Mouse (Mus musculus) thymus, adult 2 months (tissue): ENCODE measurements around the gene Id1. TPM values are rescaled to one million over a fixed set of nuclear protein-coding genes. Genes with fewer than 3 reads are reported as not detected.

ENCODE experiments used
- DNase-seq: peaks from one replicate; pipeline ENCODE4 v3.0.0; 2021
- H3K27ac ChIP-seq: fragments of 200-500 bp; 2 replicates; pipeline ENCODE4 v1.5.1; 2012; ENCODE audit warnings: low read length, control low read depth; ENCODE audit not compliant: control insufficient read depth, insufficient read depth
- H3K27me3 ChIP-seq: fragments of 200-500 bp; 2 replicates; pipeline ENCODE4 v1.6.1; 2012; ENCODE audit warnings: mild to moderate bottlenecking, low read length, moderate library complexity, mixed read lengths; ENCODE audit not compliant: control insufficient read depth, insufficient read depth
- H3K36me3 ChIP-seq: fragments of 200-500 bp; 2 replicates; pipeline ENCODE4 v1.6.1; 2012; ENCODE audit warnings: mild to moderate bottlenecking, low read length, moderate library complexity; ENCODE audit not compliant: control insufficient read depth, insufficient read depth
- H3K4me1 ChIP-seq: fragments of 200-500 bp; replicated peaks from 2 replicates; pipeline ENCODE4 v1.6.1; 2012; ENCODE audit warnings: low read length; ENCODE audit not compliant: control insufficient read depth, insufficient read depth
- H3K4me3 ChIP-seq: fragments of 200-500 bp; 2 replicates; pipeline ENCODE4 v1.5.1; 2012; ENCODE audit warnings: mild to moderate bottlenecking, low read length, control low read depth, moderate library complexity; ENCODE audit not compliant: control insufficient read depth, insufficient read depth
- CTCF ChIP-seq: fragments of 200-500 bp; IDR thresholded peaks from 2 replicates; pipeline ENCODE4 v1.5.1; 2012; ENCODE audit warnings: mild to moderate bottlenecking, control low read depth, low read length, moderate library complexity, borderline replicate concordance; ENCODE audit not compliant: control insufficient read depth, poor library complexity, insufficient read depth; ENCODE audit errors: extremely low read depth
- POLR2A ChIP-seq: fragments of 200-500 bp; IDR thresholded peaks from 2 replicates; pipeline ENCODE4 v1.6.1; 2012; ENCODE audit warnings: mild to moderate bottlenecking, low read length, control low read depth, moderate library complexity; ENCODE audit not compliant: control insufficient read depth, poor library complexity, insufficient read depth; ENCODE audit errors: extremely low read depth
- WGBS: fragments of 180-500 bp; shearing (Covaris S2); methylation state at CpG from one replicate; pipeline ENCODE4 v1.1.7; 2018; 5-methylcytosine and 5-hydroxymethylcytosine counted together
- polyA plus RNA-seq: library from polyadenylated mRNA; depleted of rRNA; stranded (reverse); fragments of >200 nt; gene quantifications from 2 replicates; pipeline ENCODE4 v1.2.3, GENCODE M21; 2012

The Id1 gene
- polyA plus RNA-seq, 1 experiment: 66.4 TPM

DNA sequence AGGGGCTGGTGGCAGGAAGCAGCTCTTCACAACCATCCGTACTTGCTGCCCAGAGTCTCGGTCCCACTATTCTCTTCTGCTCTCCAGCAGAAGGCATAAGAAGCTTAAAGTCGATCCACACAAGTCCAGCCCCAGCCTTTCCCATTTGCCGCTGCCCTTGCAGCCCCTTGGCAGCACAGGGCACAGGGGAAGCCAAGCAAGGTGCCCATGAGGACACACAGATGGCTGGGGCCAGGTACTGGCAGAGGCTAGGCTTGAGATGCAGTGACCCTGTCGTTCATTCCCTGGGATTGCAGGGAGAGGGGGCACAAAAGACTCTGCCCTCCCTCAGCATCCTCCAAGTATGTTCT lies 31.8 kb upstream of the Id1 start:
- Histone ChIP-seq H3K4me3 (no peak overlapping the region), H3K27ac (no peak overlapping the region), H3K4me1 (no peaks in the 10 kb centered on the region), H3K27me3 (no peaks in the 10 kb centered on the region), H3K36me3 (peaks cover 90% of the 10 kb centered on the region)
- TF ChIP-seq POLR2A: no peak
- TF ChIP-seq CTCF: no peak
- no peak for DNase-seq
- 91% methylated on average over 5 of the region's 5 CpGs for WGBS

- 96% methylated on average over 14 of the region's 14 CpGs for WGBS
- TF ChIP-seq CTCF (no peak), POLR2A (no peak)
- no peak for DNase-seq
- Histone ChIP-seq H3K4me1 (no peaks in the 10 kb centered on the region), H3K4me3 (no peak overlapping the region), H3K27ac (no peak overlapping the region), H3K36me3 (peaks cover 84% of the 10 kb centered on the region), H3K27me3 (no peaks in the 10 kb centered on the region)
Measured at GRCm38 (mm10) chr2:152704811-152705370, 31.2 kb upstream of the Id1 start.

DNA sequence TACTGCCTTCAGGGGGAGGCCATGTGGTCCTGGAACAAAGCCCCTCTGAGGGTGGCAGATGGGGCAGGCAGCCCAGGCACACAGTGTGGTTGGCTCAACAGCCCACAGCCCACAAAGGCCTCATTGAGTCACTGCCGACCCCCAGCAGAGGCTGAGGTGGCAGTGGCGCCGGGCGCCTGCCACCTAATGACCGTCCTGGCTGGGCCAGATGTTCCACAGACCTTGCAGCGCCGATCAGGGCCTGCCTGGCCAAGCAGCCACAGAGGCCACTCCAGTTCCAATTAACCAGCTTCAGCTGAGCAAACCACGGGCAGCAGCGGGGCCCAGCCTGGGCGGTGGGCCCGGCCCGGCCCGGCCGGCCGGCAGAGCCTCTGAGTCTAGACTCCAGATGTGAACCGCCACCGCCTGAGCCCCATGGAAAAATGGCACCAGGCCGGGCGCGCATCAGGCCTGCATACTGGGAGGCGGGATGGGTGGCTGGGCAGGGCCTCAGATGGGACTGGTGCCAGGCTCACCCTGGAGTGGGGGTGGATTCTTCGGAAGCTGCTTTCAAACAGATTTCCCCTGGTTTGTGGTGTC lies 30.0 kb upstream of the Id1 start:
- TF ChIP-seq POLR2A (no peak), CTCF (no peak)
- Histone ChIP-seq H3K4me1 (no peaks in the 10 kb centered on the region), H3K27me3 (no peaks in the 10 kb centered on the region), H3K27ac (no peak overlapping the region), H3K36me3 (peaks cover 72% of the 10 kb centered on the region), H3K4me3 (no peak overlapping the region)
- 96% methylated on average over 22 of the region's 22 CpGs for WGBS
- no peak for DNase-seq

DNA sequence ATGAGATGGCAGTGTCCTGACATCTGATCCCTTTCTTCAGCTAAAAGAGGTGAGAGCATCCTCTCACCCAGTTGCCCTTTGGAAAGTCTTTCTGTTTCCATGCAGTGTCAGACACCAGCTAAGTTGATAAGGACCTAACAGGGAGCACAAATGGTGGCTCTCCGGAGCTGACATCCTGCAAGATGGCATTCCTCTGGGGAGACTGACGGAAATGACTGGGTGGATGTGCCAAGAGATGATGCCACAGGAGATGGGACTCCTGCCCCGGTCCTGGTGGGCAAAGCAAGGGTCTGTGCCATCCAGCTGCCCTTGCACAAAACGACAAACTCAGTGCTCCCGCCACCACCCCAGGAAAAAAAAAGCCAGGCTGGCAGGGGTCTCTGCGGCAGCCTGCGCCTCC lies 28.9 kb upstream of the Id1 start:
- TF ChIP-seq POLR2A: no peak
- no peak for TF ChIP-seq CTCF
- H3K36me3 ChIP-seq: peaks cover 61% of the 10 kb centered on the region
- 90% methylated on average over 7 of the region's 7 CpGs for WGBS
- no peak overlapping the region for H3K4me3 ChIP-seq
- no peaks in the 10 kb centered on the region for H3K27me3 ChIP-seq
- H3K27ac ChIP-seq: no peak overlapping the region
- no peaks in the 10 kb centered on the region for H3K4me1 ChIP-seq
- no peak for DNase-seq

DNA sequence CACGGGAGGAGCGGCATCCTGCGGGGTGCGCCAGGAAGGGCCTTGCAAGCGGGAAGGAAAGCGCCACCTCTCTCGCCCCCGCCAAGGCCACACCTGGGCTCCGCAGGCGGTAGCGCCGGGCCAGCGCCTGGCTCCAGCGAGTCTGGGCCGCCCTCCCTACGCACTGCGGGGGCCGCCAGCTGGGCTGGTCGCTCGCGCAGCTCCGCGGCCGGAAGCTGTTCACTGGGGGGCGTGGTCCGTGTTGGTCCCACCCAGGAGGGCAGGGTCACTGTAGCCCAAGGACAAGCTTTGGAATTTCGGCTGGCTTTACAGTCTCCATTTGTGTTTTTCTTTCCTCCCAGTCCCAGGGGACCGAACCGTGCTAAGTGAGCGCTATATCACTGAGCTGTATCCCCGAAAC lies 28.4 kb upstream of the Id1 start:
- Histone ChIP-seq H3K27ac (peak overlapping the region; percentile 16; the same call in 1 of the 2 replicates), H3K27me3 (no peaks in the 10 kb centered on the region), H3K4me1 (no peaks in the 10 kb centered on the region), H3K4me3 (no peak overlapping the region), H3K36me3 (peaks cover 56% of the 10 kb centered on the region)
- TF ChIP-seq CTCF (no peak), POLR2A (no peak)
- DNase-seq: no peak
- 95% methylated on average over 31 of the region's 31 CpGs for WGBS

DNA sequence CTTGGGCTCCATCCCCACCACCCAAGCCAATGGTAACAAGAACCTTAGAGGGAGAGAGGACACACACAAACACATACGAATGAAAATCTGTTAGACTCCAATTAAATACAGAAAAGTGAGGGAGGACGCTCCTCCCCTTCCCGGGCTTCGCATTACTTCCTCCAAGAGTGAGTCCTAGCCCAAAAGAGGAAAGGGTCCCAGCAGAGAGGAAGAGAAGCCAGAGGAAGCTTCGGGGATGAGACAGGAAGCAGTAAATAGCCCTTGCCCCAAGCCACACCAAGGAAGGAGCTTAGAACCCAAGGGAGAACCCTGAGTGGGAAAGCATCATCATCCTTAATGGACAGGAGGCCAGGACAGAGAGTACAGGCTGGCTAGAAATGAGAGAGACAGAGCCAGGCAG lies 27.0 kb upstream of the Id1 start:
- TF ChIP-seq POLR2A: no peak
- TF ChIP-seq CTCF: no peak
- no peak overlapping the region for H3K27ac ChIP-seq
- no peak for DNase-seq
- H3K27me3 ChIP-seq: no peaks in the 10 kb centered on the region
- H3K4me1 ChIP-seq: no peaks in the 10 kb centered on the region
- no peak overlapping the region for H3K4me3 ChIP-seq
- H3K36me3 ChIP-seq: peaks cover 43% of the 10 kb centered on the region
- 88% methylated on average over 5 of the region's 5 CpGs for WGBS
